Mouse (Mus musculus) right cerebral cortex, postnatal 25 days (tissue): ENCODE results near the gene Grifin.

Experiments used
- DNase-seq: peaks from one replicate; pipeline ENCODE4 v3.0.0; 2022

The Grifin gene

DNA sequence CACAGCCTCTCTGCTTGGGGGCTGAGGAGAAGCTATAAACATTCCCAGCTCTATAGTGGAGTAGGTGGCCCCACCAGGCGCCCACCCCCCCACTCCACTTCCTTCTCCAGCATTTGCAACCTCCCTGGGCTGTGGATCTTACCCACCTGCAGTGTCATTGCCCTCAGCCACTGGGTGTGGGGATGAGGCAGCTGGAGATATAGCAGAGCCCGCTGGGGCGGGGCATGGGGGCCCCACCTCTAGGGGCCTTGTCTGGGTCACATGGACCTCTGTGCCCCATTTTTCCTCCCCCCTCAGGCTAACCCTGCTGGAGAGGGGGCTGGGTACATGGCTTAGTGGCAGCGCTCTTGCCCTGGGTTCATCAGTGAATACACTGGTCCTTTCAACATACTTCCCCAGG, at the start of gene Grifin:
TSS of gene Grifin (minus strand) at position 176 of the 400 bp plus-strand sequence.
- no peak for DNase-seq

DNA sequence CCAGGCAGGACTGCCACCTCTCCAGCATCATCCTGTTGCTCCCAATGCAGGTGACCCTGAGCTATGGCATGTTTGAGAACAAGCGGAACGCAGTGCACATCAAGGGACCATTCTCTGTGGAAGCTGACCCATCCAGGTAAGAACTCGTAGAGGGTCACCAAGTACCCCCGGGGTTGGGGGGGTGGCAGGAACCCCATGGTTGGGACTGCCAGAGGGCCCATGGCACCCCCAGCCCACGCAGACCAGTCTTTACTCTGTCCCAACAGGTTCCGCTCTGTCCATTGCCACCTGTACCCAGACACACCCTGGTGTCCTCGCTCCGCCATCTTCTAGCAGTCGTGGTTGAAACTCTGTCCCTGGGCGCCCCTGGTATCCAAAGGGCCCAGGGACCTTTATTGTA, 49.3 kb upstream of the Grifin start:
- no peak for DNase-seq

DNA sequence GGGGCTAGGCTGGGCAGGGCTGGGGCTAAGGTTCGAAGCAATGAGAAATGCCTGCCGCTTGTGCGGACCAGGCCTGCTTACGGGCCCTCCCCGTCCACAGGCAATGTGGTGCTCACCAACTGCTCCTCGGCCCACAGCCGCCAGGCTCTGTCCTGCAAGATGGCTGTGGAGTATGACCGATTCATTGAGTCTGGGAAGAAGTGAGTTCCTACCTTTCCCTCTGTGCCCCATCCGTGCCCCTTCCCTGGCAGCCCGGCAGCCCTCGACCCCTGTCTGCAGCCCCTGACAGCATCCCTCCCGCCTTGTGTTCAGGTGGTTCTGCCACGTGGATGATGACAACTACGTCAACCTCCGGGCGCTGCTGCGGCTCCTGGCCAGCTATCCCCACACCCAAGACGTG, 47.3 kb upstream of the Grifin start:
- no peak for DNase-seq

DNA sequence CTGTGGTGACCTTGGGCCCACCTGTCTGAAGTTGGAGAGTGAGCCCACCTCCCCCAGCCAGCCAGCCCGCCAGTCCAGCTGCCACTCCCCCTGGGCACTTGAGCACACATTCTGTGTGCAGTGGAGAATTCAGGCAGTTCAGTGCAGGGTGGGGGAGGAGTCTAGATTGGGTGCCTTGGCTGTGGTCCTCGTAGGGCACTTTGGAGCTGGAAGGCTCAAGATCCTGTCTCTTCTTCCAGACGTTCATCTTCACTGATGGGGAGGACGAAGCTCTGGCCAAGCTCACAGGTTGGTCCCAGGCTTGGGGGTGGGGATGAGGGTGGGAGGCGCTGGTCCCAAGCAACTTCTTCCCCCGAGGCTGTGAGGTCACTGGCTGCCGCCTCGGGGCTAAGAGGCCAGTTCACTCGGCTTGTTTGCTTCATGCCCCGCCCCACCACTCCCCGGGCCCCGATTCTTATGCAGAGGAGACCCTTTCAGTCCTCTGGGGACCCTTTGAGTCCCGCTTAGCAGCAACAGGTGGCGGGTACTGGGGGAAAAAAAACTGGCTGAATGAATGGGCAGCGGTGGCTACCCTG, 46.8 kb upstream of the Grifin start:
- no peak for DNase-seq

DNA sequence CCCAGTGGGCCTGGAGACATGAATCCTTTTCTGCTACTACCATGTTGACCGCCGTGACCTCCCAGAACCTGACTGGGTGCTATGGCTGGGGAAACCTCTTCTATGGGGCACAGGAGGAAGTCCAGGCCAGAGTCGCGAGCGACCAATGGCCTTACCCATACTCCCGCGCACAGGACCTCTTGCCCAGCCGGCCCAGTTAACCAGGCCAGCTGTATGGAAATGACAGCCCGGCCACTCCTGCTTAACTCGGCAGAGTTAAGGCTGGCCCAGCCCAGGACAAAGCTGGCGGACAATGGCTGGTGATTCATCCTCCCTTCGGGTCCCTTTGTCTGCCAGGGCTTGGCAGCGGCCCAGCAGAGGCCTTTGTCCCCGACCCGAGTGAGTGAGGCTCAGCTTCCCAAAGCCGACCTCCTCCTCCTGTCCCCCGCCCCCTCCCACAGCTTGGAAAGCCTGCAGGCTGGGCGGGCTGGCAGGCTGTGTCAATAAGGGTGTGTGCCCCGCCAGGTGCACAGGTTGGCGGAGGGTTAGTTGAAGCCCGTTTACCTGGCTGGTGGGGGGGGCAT, 46.2 kb upstream of the Grifin start:
- peak; percentile 51 for DNase-seq

DNA sequence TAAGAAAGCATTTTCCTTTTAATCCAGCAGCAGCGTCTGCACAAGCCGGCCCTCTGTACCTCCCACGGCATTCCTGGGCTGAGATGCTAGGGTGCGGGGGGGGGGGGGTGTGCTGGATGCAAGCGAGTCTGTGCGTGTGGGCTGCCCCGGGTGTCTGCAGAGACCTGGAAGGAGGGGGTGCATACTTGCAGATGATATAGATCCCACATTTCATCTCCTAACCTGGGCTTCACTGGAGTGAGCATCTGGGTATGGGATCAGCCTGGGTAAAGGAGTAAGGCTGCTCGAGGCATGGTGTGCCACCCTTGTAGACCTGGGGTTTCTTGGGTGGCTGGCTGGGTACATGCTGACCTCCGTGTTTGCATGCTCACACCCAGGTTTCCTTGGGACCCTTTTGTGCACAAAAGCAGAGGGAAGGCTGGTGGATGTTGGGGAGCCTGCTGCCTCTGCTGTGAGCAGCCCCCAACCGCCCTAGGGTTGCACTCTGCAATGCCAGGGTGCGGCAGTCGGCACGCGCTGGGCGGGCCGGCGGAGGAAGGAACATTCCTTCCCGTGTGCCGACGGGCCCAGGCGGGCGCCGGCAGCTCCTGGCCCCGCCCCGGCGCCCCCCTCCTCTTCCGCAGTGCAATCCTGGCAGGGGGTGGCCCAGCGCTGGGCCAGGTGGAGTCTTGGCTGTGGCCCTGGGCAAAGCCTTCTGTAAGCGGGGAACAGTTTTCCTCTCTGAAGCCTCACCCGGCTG, 45.6 kb upstream of the Grifin start:
- no peak for DNase-seq

DNA sequence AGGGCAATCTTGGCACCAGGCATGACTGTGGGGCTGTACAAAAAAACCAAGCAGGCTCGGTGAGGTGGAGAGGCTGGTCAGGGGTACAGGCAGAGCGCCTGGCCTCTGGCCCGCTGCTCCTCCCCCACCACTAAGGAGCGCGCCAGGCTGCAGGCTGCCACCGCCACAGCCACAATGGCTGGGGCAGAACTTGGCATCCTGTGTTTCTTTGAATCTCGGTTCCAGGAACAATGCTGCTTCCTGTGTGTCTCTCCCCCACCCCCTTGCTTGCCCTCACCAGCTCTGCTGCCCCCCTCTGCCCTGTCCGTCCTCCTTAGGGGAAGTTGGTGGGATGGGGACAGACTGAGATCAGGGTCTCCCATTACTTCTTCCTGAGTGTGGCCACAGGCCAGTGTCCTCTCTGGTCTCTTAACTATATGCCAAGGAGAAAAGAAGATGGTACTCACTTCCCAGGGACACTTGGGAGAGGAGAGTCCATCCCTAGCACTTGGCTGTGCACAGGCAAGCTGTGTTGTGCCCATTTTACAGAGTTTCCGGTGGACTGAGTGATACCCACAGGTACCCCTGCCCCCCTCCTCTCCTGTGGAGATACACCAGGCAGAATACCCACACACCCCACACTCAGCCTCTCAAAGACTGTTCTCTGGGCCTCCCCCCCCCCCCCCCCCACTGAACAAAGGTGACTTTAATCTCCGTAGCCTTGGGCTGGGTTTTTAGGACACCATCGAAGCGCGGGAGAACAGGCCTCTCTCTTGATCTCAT, 44.8 kb upstream of the Grifin start:
- DNase-seq = peak; percentile 57

DNA sequence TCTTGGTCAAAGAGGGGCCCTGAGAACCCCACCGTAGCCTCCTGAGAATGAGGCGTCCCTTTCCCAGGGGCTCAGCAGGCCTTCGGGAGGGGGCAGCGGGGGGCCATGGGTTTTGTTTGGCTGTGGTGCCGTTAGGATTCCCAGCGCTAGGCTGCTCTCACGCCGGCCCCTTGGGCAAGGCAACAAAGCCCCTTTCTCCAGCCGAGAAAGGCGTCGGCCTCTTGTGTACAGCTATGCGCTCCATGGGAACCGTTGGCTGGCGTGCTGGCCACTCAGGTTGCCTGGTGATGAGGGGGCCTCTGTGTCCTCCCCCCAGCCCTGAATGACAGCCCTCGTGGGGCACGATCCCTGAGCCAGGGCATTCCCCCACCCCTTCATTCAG, 43.8 kb upstream of the Grifin start:
- no peak for DNase-seq

DNA sequence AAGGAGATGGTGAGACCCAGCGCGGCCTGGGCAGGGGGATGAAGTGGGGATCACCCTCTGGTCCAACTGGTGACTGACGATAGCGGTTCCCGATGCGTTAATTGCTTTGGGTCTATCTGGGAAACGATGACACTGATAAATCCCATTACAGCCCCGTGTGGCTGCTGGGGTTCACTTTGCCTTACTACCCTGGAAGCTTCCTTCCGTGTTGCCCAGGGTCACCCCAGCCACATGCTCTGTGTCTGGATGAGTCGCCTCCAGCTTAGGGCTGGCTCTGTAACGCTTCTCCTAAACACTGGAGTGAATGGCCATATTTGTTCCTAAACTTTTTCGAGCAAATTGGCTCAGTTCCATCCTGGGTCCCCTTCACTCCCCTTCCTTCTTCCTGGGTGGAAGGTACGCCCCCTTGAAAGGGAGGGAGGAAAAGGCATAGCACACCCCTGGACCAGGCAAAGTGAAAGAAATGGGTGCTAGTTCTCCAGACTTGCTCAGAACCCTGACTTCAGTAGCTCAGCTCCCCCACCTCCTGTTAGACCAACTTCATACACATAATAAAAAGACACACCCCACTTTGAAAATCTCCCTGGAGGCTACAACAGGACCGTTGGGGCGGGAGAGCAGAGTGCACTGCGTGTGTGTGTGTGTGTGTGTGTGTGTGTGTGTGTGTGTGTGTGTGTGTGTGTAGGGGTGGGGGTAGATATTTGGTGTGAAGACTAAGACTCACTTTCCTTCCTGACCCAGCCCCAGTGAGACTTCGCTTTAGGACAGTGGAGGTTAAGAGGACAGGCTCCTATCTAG, 43.2 kb upstream of the Grifin start:
- DNase-seq = no peak

DNA sequence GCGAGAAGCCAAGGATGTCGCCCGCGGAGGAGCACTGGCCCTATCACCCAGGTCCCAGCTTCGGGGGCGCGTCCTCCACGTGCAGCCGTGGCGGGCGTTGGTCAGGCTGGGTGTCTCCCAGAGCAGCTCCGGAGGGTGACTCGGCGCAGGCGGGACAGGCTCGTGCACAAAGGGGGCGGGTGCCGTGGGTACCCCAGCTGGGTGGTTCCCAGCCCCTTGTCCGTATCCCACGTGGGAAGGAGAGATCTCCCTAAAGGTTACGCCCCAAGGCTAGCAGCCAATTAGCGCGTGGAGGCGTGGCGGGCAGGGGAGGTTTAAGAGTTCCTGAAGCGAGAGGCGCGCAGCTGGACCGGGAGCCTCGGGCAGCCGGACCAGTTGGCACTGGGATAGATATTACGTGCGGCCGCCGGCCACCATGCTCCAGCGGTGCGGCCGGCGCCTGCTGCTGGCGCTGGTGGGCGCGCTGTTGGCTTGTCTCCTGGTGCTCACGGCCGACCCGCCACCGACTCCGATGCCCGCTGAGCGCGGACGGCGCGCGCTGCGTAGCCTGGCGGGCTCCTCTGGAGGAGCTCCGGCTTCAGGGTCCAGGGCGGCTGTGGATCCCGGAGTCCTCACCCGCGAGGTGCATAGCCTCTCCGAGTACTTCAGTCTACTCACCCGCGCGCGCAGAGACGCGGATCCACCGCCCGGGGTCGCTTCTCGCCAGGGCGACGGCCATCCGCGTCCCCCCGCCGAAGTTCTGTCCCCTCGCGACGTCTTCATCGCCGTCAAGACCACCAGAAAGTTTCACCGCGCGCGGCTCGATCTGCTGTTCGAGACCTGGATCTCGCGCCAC, 42.3 kb upstream of the Grifin start, which contains the start of gene Lfng:
TSS of gene Lfng (plus strand) at position 320 of the 835 bp plus-strand sequence.
- peak; percentile 79 for DNase-seq

DNA sequence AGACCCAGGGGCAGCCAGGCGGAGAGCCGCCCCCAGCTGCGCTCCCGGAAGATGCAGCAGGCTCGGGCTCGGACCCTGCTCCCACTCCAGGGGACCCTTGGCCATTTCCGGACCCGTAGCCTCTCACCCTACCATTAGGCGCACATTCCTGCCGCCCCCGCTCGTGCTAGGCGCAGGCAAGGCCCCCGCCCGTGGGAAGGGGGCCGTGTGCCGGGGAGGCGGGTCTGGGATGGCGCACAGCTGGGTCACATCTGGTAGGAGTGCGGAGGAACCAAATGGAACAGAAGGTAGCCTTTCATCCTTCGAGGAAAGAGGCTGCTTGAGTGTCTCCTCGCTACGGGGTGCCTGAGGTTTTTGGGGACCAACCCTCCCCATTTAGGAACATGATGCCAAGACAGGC, 41.5 kb upstream of the Grifin start:
- DNase-seq = no peak

DNA sequence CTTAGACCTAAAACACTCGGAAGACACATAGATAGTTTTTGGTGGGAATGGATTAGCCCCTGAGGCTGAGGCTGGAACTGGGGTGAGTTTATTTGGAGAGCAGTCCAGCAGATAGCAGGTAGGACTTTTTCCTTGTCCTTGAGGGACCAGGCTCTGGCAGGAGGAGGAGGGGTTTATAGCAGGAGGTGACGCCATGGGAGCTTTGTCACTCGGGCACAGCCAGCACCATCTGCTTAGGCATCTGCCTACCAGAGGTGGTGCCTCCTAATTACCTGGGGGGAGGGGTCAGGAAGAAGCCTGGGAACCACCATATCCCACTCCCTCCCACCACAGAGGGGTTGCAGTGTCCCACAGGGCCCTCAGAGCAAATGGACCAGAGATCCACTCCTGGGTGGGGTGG, 40.4 kb upstream of the Grifin start:
- no peak for DNase-seq

DNA sequence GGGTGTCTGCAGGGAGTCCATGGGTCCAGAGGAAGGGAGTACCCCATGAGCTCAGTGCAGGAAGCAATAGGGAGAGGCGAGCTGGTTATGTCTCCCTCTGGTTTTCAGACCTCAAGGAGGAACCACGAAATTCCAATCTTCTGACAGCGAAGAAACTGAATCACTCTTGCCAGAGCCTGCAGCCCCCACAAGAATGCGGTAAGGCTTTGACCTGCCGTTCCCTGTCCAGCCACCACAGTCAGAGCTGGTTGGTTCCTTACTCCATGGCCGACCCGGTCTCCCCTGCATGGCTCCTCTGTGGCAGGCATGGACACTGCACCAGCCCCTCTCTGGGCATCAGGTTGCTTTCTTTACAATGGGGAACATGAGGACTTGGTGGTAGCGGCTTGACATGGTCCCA, 39.5 kb upstream of the Grifin start:
- DNase-seq = no peak

DNA sequence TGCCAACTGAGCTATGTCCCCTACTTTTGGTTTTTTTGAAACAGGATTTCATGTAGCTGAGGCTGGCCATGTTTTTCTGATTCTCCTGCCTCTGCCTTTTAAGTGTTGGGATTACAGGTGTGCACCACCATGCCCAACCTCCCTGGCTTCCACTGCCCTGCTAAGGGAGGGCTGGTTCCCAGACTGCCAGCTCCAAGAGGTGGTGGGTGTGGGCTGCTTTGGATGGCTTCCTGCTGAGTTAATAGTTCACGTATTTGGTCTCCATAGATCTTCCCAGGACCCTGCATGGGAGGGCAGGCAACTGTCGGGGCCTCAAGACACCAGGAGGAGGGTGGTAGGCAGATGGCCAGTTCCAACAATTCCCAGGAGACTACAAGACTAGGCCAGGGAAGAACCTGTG, 37.7 kb upstream of the Grifin start:
- no peak for DNase-seq

DNA sequence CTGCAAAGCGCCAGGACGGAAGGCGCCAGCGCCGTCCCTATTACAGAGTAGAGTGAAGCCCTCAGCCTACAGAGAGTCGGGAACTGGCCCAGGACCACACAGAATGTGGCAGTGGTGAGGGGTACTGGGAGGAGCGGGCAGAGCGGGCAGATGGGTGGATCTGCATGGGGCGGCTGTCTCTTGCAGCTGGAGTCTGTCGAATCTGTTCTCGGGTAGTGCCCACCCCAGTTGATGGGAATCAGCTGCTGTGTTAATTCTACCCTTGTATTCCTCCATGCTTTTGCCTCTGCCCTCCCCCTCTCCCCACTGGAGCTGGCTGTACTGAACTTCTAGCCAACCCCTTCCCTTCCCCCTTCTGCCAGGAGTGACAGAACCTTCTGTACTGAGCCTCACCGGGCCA, 36.8 kb upstream of the Grifin start:
- no peak for DNase-seq

DNA sequence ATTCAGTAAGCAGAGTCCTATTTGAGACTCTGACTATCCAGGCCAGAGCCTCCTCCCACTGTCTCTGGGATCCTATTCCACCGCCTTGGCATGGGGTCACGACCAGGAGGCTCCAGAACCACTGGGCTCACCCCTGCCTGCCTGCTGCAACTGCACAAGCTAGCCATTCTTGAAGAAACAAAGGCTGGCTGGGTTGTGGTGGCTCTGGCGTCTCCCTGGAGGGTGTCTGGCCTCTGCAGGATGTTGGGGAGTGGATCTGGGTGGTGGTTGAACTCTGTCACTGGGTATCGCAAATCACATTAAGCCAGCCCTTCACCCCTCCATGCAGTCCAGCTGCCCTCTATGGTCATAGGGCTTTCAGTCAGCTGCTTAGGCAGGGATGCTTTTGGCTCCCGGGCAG, 35.1 kb upstream of the Grifin start:
- DNase-seq = no peak

DNA sequence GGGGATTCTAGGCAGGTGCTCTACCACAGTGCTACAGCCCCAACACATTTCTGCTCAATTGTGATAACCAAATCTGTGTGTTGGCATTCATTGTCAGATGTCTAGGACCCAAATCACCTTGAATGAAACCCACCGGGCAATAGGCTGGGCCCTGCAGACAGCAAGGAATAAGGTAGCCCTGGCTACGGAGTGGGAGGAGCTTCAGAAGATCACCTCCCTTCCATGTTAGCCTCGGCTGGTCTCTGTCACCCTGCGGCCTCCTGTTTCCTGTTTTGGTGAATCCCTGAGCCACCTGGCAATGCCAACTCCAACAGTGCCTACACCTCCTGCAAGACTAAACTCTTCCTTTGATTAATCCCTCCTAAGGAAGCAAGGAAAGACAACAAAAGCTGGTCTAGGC, 32.9 kb upstream of the Grifin start:
- no peak for DNase-seq

DNA sequence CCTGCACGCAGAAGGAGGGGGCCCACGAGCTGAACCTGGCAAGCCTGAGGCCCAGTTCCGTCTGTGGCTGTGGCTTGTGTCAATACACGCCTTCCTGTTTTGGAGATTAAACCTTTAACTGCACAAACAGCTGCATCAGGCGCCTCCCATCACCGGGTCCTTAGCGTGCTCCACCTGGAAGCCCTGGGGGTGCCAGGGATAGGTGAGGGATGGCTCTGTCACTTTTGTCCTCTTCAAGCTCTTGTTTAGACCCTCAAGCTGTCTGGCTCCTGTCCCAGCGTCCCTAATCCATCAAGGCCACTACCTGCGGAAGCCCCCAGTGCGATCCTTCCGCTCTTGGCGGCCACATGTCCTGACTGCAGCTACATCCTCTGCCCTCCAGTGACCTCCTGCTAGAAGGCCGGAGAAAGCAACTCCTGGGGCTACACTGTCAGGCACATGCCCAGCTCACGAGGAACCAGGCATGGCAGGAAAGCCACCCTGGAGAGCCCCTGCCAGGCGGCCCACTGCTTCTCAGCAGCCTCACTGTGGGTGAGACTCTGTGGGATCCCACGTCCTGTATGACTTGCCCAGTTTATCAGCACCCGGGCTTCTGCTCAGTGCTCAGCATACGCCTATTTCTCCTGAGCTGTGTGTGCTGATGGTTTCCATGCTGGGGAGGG, 32.2 kb upstream of the Grifin start:
- no peak for DNase-seq

DNA sequence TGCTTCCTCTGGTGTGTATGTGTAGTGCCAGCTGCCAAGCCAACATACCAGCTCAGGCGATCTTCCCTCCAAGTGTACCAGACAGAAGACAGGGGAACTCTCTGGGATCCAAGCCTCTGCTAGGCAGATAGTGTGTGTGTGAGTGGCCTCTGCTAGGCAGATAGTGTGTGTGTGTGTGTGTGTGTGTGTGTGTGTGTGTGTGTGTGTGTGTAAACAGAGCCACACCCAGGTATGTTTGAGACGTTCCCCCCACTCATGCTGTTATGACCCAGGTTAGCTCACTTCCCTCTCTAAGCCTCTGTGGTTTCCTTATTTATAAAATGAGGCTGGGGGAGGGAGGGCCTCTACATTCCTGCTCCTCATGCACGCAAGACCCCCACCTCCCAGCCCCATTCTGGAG, 31.6 kb upstream of the Grifin start:
- no peak for DNase-seq

DNA sequence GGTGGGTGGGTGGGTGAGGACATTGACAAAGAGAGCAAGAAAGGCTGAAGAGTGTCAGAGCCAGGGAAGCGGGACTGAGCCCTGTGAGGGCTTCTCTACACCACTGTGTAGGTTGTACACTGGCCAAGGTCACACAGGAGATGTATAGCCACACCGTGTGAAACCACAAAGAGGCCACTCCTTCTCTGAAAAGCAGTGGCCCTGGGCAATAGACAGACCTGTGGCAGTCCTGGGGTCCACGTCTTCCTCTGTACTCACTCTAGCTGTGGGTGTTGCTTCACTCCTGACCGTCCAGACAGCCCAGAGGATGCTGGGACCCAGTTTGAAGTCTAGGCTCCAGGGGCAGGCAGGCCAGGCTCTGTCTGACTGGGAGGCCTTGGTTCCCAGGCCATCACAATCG, 30.0 kb upstream of the Grifin start:
- DNase-seq = no peak

DNA sequence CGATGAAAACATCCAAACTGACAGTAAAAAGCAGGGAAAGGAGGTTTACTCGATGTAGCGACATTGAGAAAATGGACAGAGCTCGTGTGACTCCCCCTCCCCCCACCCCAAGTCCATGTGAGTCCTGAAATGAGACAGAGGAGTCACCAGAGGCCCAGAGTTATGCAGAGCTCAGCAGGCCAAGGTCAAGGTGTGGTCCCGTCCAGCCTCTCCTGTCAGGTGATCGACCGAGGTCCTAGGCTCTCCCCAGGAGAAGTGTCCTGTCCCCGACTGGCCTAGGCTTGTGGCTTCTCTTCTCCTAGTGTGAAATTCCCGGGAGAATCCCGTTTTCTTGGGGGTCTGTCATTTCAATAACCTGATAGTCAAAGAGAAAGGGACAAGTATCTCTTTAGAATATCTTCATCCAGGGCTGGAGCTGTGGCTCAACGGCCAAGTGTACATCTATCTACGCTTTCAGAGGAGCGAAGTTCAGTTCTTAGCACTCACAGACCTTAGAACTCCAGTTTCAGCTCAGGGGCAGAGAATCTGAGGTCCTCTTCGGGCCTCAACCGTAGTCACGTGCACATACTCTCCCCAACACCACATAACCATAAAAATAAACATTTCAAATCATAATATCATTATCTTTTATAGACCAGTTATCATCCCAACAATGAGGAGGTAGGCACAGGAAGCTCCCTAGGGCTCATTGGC, 24.4 kb upstream of the Grifin start:
- DNase-seq = no peak
